Mouse (Mus musculus): ENCODE data around the gene Etv6. TPM values are rescaled to one million over a fixed set of nuclear protein-coding genes. Genes with fewer than 3 reads are reported as not detected.

Etv6 gene
- polyA plus RNA-seq, 1 experiment from 2014 or later: 16.5 TPM

GRCm38 (mm10) chr6:134047974-134048373 is 12.5 kb downstream of the Etv6 start:
- H3K4me1 ChIP-seq (replicated peaks; ENCODE audit: control insufficient read depth, insufficient read depth, low read length): peaks cover 24% of the 10 kb centered on the region
- WGBS: 90% methylated on average over 6 of the region's 6 CpGs
- no peak overlapping the region for H3K9ac ChIP-seq (ENCODE audit: low read length)
- no peaks in the 10 kb centered on the region for H3K27me3 ChIP-seq (replicated peaks; ENCODE audit: control insufficient read depth, insufficient read depth, low read length)
- H3K4me2 ChIP-seq (ENCODE audit: low read length): no peak overlapping the region
- no peaks in the 10 kb centered on the region for H3K9me3 ChIP-seq (ENCODE audit: control insufficient read depth, low read length)
- no peak for ATAC-seq (replicated peaks; ENCODE audit: low FRiP score, low TSS enrichment, low read depth)
- no peaks in the 10 kb centered on the region; the same call in 1 of the 2 replicates for H3K36me3 ChIP-seq (ENCODE audit: control insufficient read depth, insufficient read depth, low read length)
- no peak overlapping the region for H3K27ac ChIP-seq (ENCODE audit: low read depth)
- DNase-seq (ENCODE audit: low spot score): no peak
- no peak overlapping the region for H3K4me3 ChIP-seq (ENCODE audit: low read depth, low read length)

- Histone ChIP-seq H3K4me1 (replicated peaks; ENCODE audit: control insufficient read depth, insufficient read depth, low read length) (peaks cover 14% of the 10 kb centered on the region), H3K9ac (ENCODE audit: low read length) (no peak overlapping the region), H3K27me3 (replicated peaks; ENCODE audit: control insufficient read depth, insufficient read depth, low read length) (no peaks in the 10 kb centered on the region), H3K4me3 (ENCODE audit: low read depth, low read length) (no peak overlapping the region), H3K9me3 (ENCODE audit: control insufficient read depth, low read length) (no peaks in the 10 kb centered on the region), H3K4me2 (ENCODE audit: low read length) (no peak overlapping the region), H3K27ac (ENCODE audit: low read depth) (no peak overlapping the region), H3K36me3 (ENCODE audit: control insufficient read depth, insufficient read depth, low read length) (no peaks in the 10 kb centered on the region; the same call in 1 of the 2 replicates)
- no peak for DNase-seq (ENCODE audit: low spot score)
- 71% methylated on average over 6 of the region's 6 CpGs for WGBS
- no peak for ATAC-seq (replicated peaks; ENCODE audit: low FRiP score, low TSS enrichment, low read depth)
Measured at GRCm38 (mm10) chr6:134048965-134049364, 13.5 kb downstream of the Etv6 start.

- no peaks in the 10 kb centered on the region for H3K27me3 ChIP-seq (replicated peaks; ENCODE audit: control insufficient read depth, insufficient read depth, low read length)
- DNase-seq (ENCODE audit: low spot score): no peak
- peaks cover 7% of the 10 kb centered on the region for H3K36me3 ChIP-seq (ENCODE audit: control insufficient read depth, insufficient read depth, low read length)
- H3K4me2 ChIP-seq (ENCODE audit: low read length): no peak overlapping the region
- H3K4me3 ChIP-seq (ENCODE audit: low read depth, low read length): no peak overlapping the region
- H3K4me1 ChIP-seq (replicated peaks; ENCODE audit: control insufficient read depth, insufficient read depth, low read length): peaks cover 7% of the 10 kb centered on the region; the same call in 1 of the 2 replicates
- WGBS: 82% methylated on average over 8 of the region's 8 CpGs
- H3K27ac ChIP-seq (ENCODE audit: low read depth): no peak overlapping the region
- H3K9ac ChIP-seq (ENCODE audit: low read length): no peak overlapping the region
- H3K9me3 ChIP-seq (ENCODE audit: control insufficient read depth, low read length): no peaks in the 10 kb centered on the region
- no peak for ATAC-seq (replicated peaks; ENCODE audit: low FRiP score, low TSS enrichment, low read depth)
Measured at GRCm38 (mm10) chr6:134050466-134050865, 15.0 kb downstream of the Etv6 start.

DNA sequence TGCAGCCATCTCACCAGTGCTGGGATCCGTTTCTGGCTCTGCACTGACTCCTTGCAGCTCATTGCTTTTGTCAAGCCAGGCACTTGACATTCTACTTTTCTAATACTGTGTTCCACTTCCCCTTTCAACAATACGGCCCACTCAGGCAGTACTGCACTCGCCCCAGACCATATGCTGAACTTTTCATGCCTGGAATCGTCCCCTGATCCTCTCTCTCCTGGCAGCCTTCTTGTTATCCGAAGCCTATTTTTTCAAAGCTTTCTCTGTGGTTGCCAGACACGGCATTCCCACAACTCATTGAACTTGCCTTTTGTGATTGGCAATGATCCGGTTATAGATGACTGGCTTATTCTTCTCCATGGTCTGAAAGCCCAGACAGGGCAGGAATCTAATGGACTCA is 16.4 kb downstream of the Etv6 start:
- no peaks in the 10 kb centered on the region for H3K27me3 ChIP-seq (replicated peaks; ENCODE audit: control insufficient read depth, insufficient read depth, low read length)
- no peak overlapping the region for H3K4me2 ChIP-seq (ENCODE audit: low read length)
- no peak overlapping the region for H3K4me3 ChIP-seq (ENCODE audit: low read depth, low read length)
- no peaks in the 10 kb centered on the region for H3K9me3 ChIP-seq (ENCODE audit: control insufficient read depth, low read length)
- ATAC-seq (replicated peaks; ENCODE audit: low FRiP score, low TSS enrichment, low read depth) (no peak), DNase-seq (ENCODE audit: low spot score) (no peak)
- no peak overlapping the region for H3K27ac ChIP-seq (ENCODE audit: low read depth)
- H3K9ac ChIP-seq (ENCODE audit: low read length): no peak overlapping the region
- WGBS: 83% methylated on average over 7 of the region's 7 CpGs
- peaks cover 7% of the 10 kb centered on the region for H3K36me3 ChIP-seq (ENCODE audit: control insufficient read depth, insufficient read depth, low read length)
- 0 out of 2 replicates have a peak, but pooled peaks cover 2% of the 10 kb centered on the region for H3K4me1 ChIP-seq (replicated peaks; ENCODE audit: control insufficient read depth, insufficient read depth, low read length)

- no peaks in the 10 kb centered on the region for H3K27me3 ChIP-seq (replicated peaks; ENCODE audit: control insufficient read depth, insufficient read depth, low read length)
- H3K36me3 ChIP-seq (ENCODE audit: control insufficient read depth, insufficient read depth, low read length): peaks cover 7% of the 10 kb centered on the region
- DNase-seq (ENCODE audit: low spot score) (no peak), ATAC-seq (replicated peaks; ENCODE audit: low FRiP score, low TSS enrichment, low read depth) (no peak)
- no peak overlapping the region for H3K4me3 ChIP-seq (ENCODE audit: low read depth, low read length)
- no peaks in the 10 kb centered on the region for H3K9me3 ChIP-seq (ENCODE audit: control insufficient read depth, low read length)
- H3K4me1 ChIP-seq (replicated peaks; ENCODE audit: control insufficient read depth, insufficient read depth, low read length): peaks cover 10% of the 10 kb centered on the region; the same call in 1 of the 2 replicates
- no peak overlapping the region for H3K9ac ChIP-seq (ENCODE audit: low read length)
- WGBS: 88% methylated on average over 10 of the region's 10 CpGs
- H3K27ac ChIP-seq (ENCODE audit: low read depth): no peak overlapping the region
- H3K4me2 ChIP-seq (ENCODE audit: low read length): no peak overlapping the region
Measured at GRCm38 (mm10) chr6:134053146-134053545, 17.6 kb downstream of the Etv6 start.

GRCm38 (mm10) chr6:134053566-134053965 is 18.1 kb downstream of the Etv6 start:
- 71% methylated on average over 7 of the region's 7 CpGs for WGBS
- ATAC-seq (replicated peaks; ENCODE audit: low FRiP score, low TSS enrichment, low read depth): no peak

GRCm38 (mm10) chr6:134055588-134055987 is 20.1 kb downstream of the Etv6 start:
- no peaks in the 10 kb centered on the region for H3K27me3 ChIP-seq (replicated peaks; ENCODE audit: control insufficient read depth, insufficient read depth, low read length)
- H3K4me1 ChIP-seq (replicated peaks; ENCODE audit: control insufficient read depth, insufficient read depth, low read length): peaks cover 16% of the 10 kb centered on the region
- H3K9me3 ChIP-seq (ENCODE audit: control insufficient read depth, low read length): no peaks in the 10 kb centered on the region
- ATAC-seq (replicated peaks; ENCODE audit: low FRiP score, low TSS enrichment, low read depth) (no peak), DNase-seq (ENCODE audit: low spot score) (no peak)
- H3K4me3 ChIP-seq (ENCODE audit: low read depth, low read length): no peak overlapping the region
- H3K9ac ChIP-seq (ENCODE audit: low read length): no peak overlapping the region
- no peak overlapping the region for H3K27ac ChIP-seq (ENCODE audit: low read depth)
- H3K4me2 ChIP-seq (ENCODE audit: low read length): no peak overlapping the region
- H3K36me3 ChIP-seq (ENCODE audit: control insufficient read depth, insufficient read depth, low read length): peaks cover 7% of the 10 kb centered on the region
- WGBS: 78% methylated on average over 7 of the region's 7 CpGs

More at GRCm38 (mm10) chr6:134053566-134053965, 18.1 kb downstream of the Etv6 start:
- Histone ChIP-seq H3K9ac (ENCODE audit: low read length) (no peak overlapping the region), H3K4me1 (replicated peaks; ENCODE audit: control insufficient read depth, insufficient read depth, low read length) (peaks cover 10% of the 10 kb centered on the region; the same call in 1 of the 2 replicates), H3K27me3 (replicated peaks; ENCODE audit: control insufficient read depth, insufficient read depth, low read length) (no peaks in the 10 kb centered on the region), H3K36me3 (ENCODE audit: control insufficient read depth, insufficient read depth, low read length) (peaks cover 7% of the 10 kb centered on the region), H3K9me3 (ENCODE audit: control insufficient read depth, low read length) (no peaks in the 10 kb centered on the region), H3K4me3 (ENCODE audit: low read depth, low read length) (no peak overlapping the region), H3K27ac (ENCODE audit: low read depth) (no peak overlapping the region), H3K4me2 (ENCODE audit: low read length) (no peak overlapping the region)
- DNase-seq (ENCODE audit: low spot score): no peak

DNA sequence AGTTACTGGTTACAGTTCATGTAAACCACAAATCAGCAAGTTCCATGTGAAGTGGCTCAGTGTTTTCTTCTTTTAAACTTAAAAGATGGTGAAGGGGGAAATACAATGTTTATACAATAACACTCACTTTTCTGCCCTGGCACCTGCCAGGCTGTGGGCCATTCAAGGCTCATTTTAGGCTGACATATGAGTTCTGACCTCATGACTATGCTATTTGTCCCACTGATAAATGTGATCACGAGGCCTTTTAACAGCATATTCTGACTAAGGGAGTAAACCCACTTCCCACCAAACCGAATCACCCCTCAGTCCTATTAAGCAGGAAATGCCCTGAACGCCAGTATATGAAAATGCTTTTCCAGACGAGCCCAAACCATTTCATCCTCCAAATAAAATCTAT is 23.0 kb downstream of the Etv6 start:
- no peak overlapping the region for H3K4me3 ChIP-seq (ENCODE audit: low read depth, low read length)
- ATAC-seq (replicated peaks; ENCODE audit: low FRiP score, low TSS enrichment, low read depth): no peak
- no peaks in the 10 kb centered on the region for H3K27me3 ChIP-seq (replicated peaks; ENCODE audit: control insufficient read depth, insufficient read depth, low read length)
- peaks cover 7% of the 10 kb centered on the region for H3K36me3 ChIP-seq (ENCODE audit: control insufficient read depth, insufficient read depth, low read length)
- no peaks in the 10 kb centered on the region for H3K9me3 ChIP-seq (ENCODE audit: control insufficient read depth, low read length)
- H3K4me2 ChIP-seq (ENCODE audit: low read length): no peak overlapping the region
- peaks cover 25% of the 10 kb centered on the region for H3K4me1 ChIP-seq (replicated peaks; ENCODE audit: control insufficient read depth, insufficient read depth, low read length)
- WGBS: 57% methylated on average over 4 of the region's 4 CpGs
- no peak for DNase-seq (ENCODE audit: low spot score)
- H3K9ac ChIP-seq (ENCODE audit: low read length): no peak overlapping the region
- H3K27ac ChIP-seq (ENCODE audit: low read depth): no peak overlapping the region

- no peak overlapping the region for H3K9ac ChIP-seq (ENCODE audit: low read length)
- H3K9me3 ChIP-seq (ENCODE audit: control insufficient read depth, low read length): no peaks in the 10 kb centered on the region
- ATAC-seq (replicated peaks; ENCODE audit: low FRiP score, low TSS enrichment, low read depth) (no peak), DNase-seq (ENCODE audit: low spot score) (no peak)
- WGBS: 79% methylated on average over 10 of the region's 10 CpGs
- no peak overlapping the region for H3K27ac ChIP-seq (ENCODE audit: low read depth)
- H3K4me1 ChIP-seq (replicated peaks; ENCODE audit: control insufficient read depth, insufficient read depth, low read length): peaks cover 25% of the 10 kb centered on the region
- no peak overlapping the region for H3K4me2 ChIP-seq (ENCODE audit: low read length)
- peaks cover 7% of the 10 kb centered on the region for H3K36me3 ChIP-seq (ENCODE audit: control insufficient read depth, insufficient read depth, low read length)
- no peaks in the 10 kb centered on the region for H3K27me3 ChIP-seq (replicated peaks; ENCODE audit: control insufficient read depth, insufficient read depth, low read length)
- H3K4me3 ChIP-seq (ENCODE audit: low read depth, low read length): no peak overlapping the region
Measured at GRCm38 (mm10) chr6:134058886-134059551, 23.5 kb downstream of the Etv6 start.

Data from intestine, embryonic 14.5 days (tissue).